Mouse (Mus musculus) R1 (cell line): Measurements from ENCODE around the gene Tectb.
A peak's percentile ranks its signal among the peaks of the same experiment; 100 is the strongest.

Experiments used
- DNase-seq: peaks from one replicate; pipeline ENCODE4 v3.0.0-alpha.2; 2018; ENCODE audit warnings: low read depth, low spot score

The Tectb gene

DNA sequence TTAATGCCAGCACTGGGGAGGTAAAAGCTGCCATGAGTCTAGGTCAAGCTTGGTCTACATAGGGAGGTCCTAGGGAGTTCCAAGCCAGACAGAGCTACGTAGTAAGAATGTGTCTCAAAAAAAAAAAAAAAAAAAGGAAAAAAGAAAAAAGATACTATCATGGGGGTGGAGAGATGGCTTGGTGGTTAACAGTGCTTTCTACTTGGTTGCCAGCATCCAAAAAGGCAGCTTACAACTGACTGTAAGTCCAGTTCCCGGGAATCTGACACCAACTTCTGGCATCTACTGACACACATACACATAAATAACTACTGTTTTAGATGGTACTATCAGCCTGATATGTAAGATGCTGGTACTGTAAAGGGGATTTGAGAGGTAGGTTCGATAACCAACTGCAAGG, 28.6 kb downstream of the Tectb start:
- no peak for DNase-seq

DNA sequence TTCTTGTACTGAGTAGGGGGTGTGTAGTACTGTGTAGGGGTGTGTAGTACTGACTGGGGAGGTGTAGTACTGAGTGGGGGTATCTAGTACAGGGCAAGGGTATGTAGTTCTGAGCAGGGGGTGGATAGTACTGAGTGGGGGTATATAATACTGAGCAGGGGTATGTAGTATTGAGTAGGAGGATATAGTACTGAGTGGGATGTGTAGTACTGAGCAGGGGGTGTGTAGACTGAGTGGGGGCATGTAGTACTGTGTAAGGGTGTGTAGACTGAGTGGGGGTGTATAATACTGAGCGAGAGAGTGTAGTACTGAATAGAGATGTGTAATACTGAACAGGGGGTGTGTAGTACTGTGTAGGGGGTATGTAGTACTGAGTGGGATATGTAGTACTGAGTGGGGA, 31.2 kb downstream of the Tectb start:
- DNase-seq, result no peak

DNA sequence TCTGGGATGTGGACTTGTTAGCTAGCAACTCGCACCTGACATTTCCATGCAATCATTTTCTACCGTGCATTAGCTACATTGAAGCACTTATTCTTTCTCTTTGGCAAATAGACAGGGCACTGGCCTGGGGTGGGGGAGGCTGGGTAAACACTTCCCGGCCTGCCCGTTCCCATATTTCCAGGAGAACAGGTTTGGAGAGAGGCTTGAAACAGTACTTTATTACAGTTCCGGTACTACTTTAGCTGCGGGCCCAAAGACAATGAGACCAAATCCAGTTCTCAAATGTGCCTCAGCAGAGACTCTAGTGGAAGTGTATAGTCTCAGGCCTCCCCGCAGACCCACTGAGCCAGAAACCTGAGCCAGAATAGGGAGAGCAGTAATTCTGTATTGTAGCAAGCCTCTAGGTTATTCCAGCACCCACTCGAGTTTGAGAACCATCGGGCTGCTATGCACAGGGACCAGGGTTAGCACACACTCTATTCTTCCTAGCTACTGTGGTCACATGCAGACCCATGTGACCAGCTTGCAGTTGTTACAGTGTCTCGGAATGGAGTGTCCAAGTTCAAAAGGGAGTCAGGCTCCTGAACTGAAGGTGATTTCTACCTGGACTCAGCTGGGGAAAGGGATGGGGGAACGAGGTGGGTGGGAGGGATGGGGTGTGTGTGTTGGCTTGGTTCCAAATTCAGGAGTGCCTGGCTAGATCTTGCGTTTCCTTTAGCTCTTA, 33.2 kb downstream of the Tectb start:
- DNase-seq, result no peak

DNA sequence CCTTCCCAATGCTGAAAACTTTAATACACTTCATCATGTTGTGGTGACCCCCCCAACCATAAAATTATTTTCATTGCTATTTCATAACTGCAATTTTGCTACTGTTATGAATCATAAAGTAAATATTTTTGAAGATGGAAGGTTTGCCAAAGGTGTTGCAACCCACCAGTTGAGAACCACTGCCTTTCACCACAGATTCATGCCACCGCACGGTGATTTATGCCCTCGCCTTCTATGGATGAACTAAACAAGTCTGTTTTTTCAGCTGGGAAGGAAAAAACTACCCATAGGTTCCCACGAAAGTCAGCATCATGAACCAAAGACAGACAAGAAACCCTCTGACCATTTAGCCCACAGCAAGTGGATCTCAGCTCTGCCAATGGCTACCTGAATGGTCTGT, 36.3 kb downstream of the Tectb start:
- no peak for DNase-seq

DNA sequence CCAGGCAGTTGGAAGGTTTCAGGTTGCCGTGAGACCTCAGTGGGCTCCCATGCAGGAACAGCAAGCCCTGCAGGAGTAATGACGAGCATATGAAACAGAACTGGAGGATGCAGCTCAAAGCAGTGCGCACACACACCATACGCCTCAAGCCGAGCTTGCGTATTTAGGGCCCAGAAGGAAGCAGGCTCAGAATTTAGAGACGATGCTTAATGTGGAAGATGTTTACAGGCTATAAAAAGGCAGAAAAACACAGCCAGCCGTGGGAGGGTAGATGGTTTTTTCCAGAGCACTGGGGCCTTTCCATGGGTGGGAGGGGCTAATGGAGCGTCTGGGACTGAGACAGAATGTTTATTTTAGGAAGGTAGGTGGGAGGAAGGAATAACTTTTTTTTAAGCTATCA, 36.8 kb downstream of the Tectb start:
- DNase-seq, result no peak

DNA sequence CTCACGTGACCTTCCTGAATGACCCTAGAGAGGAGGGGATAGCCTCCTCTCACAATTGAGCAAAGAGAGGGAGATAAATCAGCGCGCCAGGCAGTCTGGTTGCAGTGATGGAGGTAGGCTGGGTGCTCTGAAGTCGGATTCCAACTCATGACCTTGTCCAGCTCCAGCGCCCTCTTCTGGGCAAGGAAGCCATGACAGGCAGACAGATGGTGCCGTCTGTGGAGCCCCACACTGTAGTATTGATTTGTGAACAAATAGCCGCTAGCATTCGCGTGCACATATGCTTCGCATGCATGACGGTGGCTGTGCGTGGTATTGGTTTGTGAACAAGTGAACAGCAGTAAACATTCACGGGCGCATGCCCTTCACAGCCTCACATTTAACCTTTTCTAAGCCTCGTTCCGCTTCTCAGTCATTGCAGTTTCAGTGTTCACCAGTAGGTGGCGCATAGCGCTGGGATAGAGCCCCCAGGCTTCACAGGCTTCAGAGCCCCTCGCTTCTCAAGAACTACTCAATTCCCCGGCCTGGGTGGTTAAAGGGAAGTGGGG, 37.7 kb downstream of the Tectb start:
- DNase-seq, result peak; percentile 87

DNA sequence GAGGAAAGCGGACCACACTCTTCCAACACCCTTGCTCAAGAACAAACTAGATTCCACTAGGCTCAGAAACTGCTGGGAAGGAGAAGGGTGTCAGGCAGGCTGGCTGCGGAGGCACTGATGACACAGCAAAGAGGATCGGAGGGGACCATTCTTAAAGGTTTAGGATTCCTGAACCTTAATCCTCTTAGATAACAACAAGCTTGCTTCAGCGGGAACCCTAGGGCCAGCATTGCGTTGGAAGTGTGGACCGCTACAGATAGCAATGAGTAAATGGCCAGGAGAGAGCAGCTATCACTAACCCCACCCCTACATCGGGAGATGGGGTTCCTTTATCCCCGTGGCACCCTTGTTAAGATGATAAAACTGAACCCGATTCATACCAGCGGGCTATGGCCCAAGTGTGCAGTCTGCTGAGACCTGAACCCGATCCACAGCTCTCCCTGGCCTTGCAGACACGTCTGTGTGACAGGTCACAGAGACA, 38.2 kb downstream of the Tectb start:
- no peak for DNase-seq

DNA sequence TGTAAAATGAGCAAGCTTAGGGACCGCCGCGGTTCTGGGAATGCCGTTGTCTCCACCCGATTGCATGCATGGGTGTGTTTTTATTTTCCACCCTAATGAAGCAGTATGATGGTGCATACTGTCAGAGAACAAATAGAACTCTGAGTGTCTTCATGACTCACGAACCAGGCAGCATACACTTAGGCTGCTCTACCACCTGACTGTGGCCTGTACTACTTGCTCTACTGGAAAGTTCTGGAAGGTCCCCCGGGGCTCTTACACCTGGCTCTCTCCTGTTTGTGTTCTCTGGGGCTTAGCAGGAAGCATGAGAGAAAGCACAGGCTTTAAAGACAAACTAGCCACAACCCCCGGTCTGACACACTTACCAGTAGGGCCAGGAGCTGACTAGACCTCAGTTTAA, 38.8 kb downstream of the Tectb start:
- no peak for DNase-seq

DNA sequence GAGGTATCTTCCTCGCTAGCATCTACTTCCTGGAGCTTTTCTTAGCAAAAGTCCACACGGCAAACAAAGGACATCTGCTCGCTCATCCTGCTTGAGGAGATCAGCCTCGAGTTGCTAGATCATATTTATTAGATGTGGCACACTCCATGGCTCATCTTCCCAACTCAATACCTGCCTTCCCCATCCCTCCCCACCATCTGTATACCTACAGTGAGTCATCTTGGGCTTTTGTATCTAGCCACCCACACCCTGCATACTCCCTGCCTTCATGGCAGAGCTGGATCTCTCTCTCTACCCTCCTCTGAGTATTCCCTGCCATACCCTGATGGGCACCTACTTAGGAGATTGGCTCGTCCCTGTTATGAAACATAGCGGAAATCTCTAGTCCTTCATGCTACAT, 40.7 kb downstream of the Tectb start:
- no peak for DNase-seq

DNA sequence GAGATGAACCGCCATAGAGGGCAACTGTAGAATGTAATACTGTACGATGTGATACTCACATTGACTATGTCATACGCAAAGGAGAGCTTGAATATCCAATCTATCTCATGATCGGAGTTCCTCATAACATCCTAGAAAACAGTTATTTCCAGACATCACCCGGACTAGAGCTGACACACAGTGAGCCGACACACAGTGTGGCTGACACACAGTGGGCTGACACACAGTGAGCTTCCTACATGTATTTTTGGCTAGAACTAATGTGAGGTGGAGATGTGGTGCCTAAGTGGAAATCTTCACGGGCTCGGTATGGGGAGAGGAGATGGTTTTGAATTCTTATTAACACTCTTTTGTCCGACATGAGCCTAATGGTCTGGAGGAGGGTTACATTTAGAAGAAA, 41.7 kb downstream of the Tectb start:
- DNase-seq, result no peak

DNA sequence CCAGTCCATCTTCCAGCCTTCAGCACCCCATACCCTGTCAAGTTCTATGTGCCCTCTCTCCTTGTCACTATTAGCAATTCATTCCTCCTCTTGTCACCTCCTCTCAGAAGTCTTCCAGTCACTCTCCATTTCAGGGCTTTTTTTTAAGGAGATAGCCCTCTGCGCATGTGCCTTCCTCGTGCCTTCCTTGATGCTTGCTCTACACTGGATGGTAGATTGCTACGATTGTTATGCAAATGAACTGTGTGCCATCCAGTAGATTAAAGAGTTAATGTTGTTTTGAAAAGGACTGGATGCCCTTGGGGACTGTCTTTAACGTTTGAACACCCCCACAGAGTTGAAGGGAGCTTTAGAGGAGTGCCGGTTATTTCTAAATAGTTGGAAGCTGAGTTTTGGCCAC, 46.1 kb downstream of the Tectb start:
- DNase-seq, result peak; percentile 44

DNA sequence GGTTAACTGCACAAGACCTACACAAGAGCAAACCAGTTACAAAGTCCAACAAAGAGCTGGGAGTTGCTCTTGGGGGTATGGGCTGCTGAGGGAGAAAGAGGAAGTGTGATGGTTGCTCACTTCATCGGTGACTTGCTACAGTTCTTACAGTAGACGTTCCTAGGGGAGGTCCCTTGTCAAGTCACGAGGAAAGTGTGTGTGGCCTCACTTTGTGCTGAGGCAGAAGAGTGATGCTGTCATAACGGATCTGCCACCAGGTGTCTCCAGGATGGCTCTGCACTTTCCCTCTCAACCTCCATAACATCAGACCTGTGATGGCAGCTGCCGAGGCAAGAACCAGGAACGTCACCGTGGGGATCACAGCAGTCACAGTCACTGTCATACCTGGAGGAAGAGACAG, 46.6 kb downstream of the Tectb start:
- no peak for DNase-seq

DNA sequence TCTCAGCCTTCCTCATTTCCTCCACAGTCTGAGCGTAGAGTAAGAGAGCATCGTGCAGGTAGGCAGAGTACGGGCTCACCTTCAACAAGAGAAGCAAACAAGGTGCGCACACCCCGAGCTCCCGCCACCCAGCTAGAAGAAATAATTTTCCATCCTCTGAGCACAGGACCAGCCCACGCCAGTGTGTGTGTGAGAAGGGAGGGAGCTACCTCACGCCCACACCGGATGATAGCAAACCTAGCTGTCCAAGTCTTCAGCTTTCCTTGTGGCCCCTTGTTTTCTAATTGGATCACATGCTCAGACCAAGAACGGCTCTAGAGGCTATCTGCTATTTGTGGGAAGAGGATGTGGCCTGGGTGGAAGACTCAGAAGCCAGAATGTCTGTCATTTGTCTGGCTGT, 50.5 kb downstream of the Tectb start:
- DNase-seq, result no peak

DNA sequence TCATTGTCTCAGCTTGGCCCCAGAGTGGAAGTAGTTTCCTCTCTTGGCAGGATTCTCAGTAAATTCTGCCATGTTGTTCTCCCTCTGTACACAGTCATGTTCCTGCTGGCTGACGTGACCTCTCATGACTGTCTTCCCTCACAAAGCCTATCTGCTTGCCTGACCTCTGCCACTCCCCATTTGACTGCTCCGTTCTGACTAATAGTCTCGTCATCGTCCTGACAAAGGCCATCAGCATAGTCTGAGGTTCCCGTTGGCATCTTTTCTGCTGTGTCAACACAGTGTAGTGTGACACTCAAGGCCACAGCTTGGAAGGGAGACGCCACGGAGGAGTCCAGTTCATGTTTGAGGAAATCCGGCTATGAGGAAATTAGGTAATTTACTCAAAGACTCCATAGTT, 51.6 kb downstream of the Tectb start:
- no peak for DNase-seq

DNA sequence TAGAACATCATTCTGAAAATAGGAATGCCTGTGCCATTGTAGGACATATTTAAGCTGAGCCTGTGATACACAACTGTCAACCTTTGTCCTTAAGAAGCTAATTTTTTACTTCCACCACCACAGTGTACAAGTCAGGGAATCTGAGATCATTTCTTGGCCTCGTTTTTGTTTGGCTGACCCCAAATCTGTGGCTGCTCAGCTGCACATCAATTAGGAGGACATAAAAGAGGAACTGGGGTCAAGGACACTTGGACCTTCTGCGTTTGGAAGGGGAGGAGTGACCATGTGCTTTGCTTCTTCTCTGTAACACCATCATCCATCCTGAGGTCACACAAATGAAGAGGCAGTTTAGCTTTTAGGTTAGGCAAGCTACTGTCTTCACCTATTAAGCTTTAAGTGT, 55.5 kb downstream of the Tectb start:
- DNase-seq, result no peak

DNA sequence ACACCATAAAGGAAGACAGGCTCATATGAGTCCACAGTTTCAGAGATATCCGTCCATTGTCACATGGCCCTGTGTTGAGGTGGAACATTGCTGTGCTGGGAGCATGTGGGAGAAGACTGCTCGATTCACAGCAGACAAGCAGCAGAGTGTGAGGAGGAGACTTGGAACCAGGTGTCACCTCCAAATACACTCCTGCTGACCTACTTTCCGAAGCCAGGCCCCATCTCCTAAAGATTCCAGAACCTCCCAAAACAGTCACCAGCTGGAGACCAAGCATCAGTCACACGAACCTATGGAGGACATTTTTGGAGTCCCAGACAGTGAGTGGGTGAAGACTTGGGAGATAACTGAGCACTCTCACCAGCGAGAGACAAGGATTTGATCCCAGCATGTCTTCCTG, 56.0 kb downstream of the Tectb start:
- no peak for DNase-seq

DNA sequence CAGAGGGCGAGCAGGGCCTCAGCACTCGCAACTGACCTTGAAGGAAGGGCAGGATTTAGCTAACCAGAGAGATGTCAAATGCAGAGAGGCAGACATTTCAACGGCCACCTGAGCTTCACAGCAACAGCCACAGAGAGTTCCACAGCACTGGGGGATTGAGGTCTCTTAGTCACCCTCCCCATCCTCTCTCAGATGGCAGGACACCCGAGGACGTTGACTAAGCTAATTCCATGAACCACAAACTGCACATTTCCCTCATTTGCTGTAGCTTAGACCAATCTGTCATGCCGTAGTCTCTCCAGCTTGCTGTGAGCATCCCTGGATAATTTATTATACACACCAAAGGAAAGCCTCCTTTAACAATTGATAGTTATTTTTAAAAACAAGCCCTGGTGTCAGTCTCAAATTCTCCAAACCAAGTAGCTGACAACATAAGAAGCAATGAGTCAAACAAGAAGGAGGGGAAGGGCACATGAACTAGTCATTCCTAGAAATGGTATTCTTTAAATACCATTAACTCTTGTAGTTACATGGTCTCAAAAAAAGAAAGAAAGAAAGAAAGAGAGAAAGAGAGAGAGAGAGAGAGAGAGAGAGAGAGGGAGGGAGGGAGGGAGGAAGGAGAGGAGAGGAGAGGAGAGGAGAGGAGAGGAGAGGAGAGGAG, 59.4 kb downstream of the Tectb start:
- no peak for DNase-seq

DNA sequence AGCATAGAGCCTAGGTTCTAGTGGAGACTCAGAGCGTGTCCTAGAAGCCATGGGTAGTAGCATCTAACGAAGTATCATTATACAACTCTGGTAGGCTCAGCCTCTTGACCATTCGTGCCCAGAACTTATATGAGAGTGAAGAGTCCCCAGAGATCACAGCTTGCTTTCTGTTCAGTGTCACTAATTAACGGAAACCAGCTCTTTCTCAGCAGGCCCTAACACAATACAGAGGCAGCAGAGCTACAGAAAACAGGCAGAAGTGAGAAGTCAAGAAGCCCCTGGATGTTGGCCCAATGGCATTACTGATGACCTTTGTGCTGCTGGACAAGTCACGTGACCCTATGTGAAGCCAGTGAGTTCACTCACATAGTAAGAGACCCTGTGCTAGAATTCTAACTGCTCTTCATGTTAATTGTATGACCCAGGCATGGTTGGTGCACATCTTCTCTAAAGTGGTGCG, 60.7 kb downstream of the Tectb start, which contains the start of gene Gucy2g:
Gucy2g (minus strand) TSS at position 51 of the 460 bp plus-strand sequence.
- DNase-seq, result no peak

DNA sequence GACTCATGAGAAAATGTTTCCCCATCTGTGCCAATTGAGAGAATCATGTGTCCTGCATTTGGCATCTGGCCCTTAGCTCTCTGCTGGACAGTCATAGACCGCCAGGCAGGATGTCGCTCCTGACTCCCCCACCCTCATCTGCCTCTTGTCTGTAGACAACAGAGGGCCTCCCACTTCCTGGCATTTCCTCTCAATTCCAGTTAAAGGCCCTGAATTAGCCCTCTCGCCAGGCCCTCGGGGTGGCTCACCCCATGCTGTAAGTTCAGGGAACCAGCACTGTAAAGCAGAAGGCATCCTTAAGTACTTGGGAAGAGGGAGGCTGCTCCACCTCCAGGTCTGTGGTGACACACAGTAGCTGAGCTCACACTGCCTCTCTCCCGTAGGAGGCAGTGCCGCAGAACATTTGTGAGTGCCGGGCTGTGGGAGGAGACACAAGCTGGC, 64.3 kb downstream of the Tectb start:
- DNase-seq, result no peak
